Mouse (Mus musculus): ENCODE measurements around the gene Ccl2. TPM values are rescaled to one million over a fixed set of nuclear protein-coding genes. Genes with fewer than 3 reads are reported as not detected.
A peak's percentile ranks its signal among the peaks of the same experiment; 100 is the strongest.

The Ccl2 gene
- polyA plus RNA-seq, 1 experiment from 2014 or later, result 36.9 TPM

- no peak for ATAC-seq (ENCODE audit: insufficient read depth)
- no peak overlapping the region; the same call in 1 of the 2 replicates for H3K27ac ChIP-seq (ENCODE audit: low read depth)
Measured at GRCm38 (mm10) chr11:82034446-82034845, 925 bp upstream of the Ccl2 start.

GRCm38 (mm10) chr11:82035857-82036256 lies 486 bp downstream of the Ccl2 start:
- Histone ChIP-seq H3K9ac (no peak overlapping the region), H3K36me3 (ENCODE audit: insufficient read depth) (no peaks in the 10 kb centered on the region), H3K27ac (ENCODE audit: low read depth) (peak overlapping the region; percentile 46; the same call in 1 of the 2 replicates), H3K9me3 (ENCODE audit: low read depth, low read length) (no peaks in the 10 kb centered on the region), H3K27me3 (ENCODE audit: insufficient read depth, low read length) (no peaks in the 10 kb centered on the region), H3K4me1 (ENCODE audit: insufficient read depth) (peaks cover 22% of the 10 kb centered on the region), H3K4me2 (peak overlapping the region; percentile 40; the same call in 1 of the 2 replicates), H3K4me3 (ENCODE audit: low read depth, low read length) (no peak overlapping the region)
- no peak for ATAC-seq (ENCODE audit: insufficient read depth)
- TF ChIP-seq CTCF (IDR thresholded peaks at IDR 0.05; ENCODE audit: low read depth), result no peak
- 84% methylated on average over 2 of the region's 2 CpGs for WGBS
- no peak for DNase-seq

More at GRCm38 (mm10) chr11:82034446-82034845, 925 bp upstream of the Ccl2 start:
- WGBS, result 76% methylated on average over 7 of the region's 7 CpGs
- Histone ChIP-seq H3K9me3 (ENCODE audit: low read depth, low read length) (no peaks in the 10 kb centered on the region), H3K36me3 (ENCODE audit: insufficient read depth) (no peaks in the 10 kb centered on the region), H3K4me2 (no peak overlapping the region), H3K27me3 (ENCODE audit: insufficient read depth, low read length) (no peaks in the 10 kb centered on the region), H3K4me1 (ENCODE audit: insufficient read depth) (peaks cover 22% of the 10 kb centered on the region), H3K9ac (no peak overlapping the region), H3K4me3 (ENCODE audit: low read depth, low read length) (no peak overlapping the region)
- no peak for TF ChIP-seq CTCF (IDR thresholded peaks at IDR 0.05; ENCODE audit: low read depth)
- no peak for DNase-seq

- no peaks in the 10 kb centered on the region for H3K27me3 ChIP-seq (ENCODE audit: insufficient read depth, low read length)
- no peak within 1 kb of the TSS for H3K4me2 ChIP-seq
- DNase-seq (peak; percentile 71), ATAC-seq (ENCODE audit: insufficient read depth) (peak; percentile 54; the same call in 1 of the 2 replicates)
- H3K4me3 ChIP-seq (ENCODE audit: low read depth, low read length), result no peak within 1 kb of the TSS
- H3K9me3 ChIP-seq (ENCODE audit: low read depth, low read length), result no peaks in the 10 kb centered on the region
- H3K9ac ChIP-seq, result no peak within 1 kb of the TSS
- H3K36me3 ChIP-seq (ENCODE audit: insufficient read depth), result no peaks in the 10 kb centered on the region
- no peak within 1 kb of the TSS for H3K27ac ChIP-seq (ENCODE audit: low read depth)
- H3K4me1 ChIP-seq (ENCODE audit: insufficient read depth), result peaks cover 5% of the 10 kb centered on the region; the same call in 1 of the 2 replicates
- 15% methylated on average over 2 of the region's 2 CpGs for WGBS
- TF ChIP-seq CTCF (IDR thresholded peaks at IDR 0.05; ENCODE audit: low read depth), result peak; percentile 39
Measured at GRCm38 (mm10) chr11:82038535-82038934, 3.2 kb downstream of the Ccl2 start, which contains the start of gene Gm17268. TSS of gene Gm17268 (minus strand) at chr11:82038562.

DNA sequence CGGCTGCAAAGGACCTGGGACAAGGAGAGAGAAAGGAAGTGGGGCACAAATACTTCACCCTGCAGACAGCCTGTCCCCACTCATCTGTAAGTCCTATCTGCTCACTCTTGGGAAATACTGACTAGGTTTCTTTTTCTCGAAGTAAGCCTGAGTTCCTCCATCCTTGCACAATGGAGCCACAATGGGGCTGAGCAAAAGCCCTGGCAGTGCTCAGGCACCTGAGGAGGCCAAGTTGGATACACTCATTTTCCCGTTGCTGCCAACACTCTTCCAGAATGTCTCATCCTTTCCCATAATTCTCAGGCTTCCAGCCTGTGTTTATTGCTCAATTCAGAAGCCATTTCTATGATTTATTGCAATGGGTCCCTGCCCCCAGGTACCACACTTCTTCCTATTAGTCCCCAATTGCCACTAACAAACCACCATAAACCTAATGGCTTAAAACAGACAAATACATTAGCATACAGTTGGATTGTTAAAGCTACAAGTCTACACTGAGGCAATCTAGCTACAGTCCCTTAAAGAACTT lies 3.8 kb downstream of the Ccl2 start:
- Histone ChIP-seq H3K9ac (no peak overlapping the region), H3K9me3 (ENCODE audit: low read depth, low read length) (no peaks in the 10 kb centered on the region), H3K36me3 (ENCODE audit: insufficient read depth) (no peaks in the 10 kb centered on the region), H3K4me2 (no peak overlapping the region), H3K27ac (ENCODE audit: low read depth) (no peak overlapping the region), H3K4me3 (ENCODE audit: low read depth, low read length) (no peak overlapping the region), H3K4me1 (ENCODE audit: insufficient read depth) (0 out of 2 replicates have a peak, but pooled peaks cover 4% of the 10 kb centered on the region), H3K27me3 (ENCODE audit: insufficient read depth, low read length) (no peaks in the 10 kb centered on the region)
- DNase-seq (no peak), ATAC-seq (ENCODE audit: insufficient read depth) (no peak)
- no peak for TF ChIP-seq CTCF (IDR thresholded peaks at IDR 0.05; ENCODE audit: low read depth)
- WGBS, result 52% methylated on average over 3 of the region's 3 CpGs

DNA sequence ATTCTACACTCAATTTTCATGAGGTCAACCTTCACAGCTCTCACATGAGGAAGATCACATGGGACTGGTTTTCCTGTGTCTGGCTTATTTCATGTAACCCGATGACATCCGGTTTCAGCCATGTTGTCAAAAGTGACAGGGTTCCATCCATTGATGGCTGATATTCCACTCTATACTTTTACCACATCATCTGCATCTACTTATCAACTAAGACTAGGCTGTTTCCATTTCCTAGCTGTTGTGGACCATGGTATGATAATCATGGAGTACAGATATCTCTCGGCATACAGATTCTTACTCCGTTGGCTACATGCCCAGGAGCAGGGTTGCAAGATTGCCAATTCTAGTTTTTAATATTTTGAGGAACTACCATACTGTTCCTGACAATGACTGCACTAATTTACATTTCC lies 6.3 kb downstream of the Ccl2 start:
- TF ChIP-seq CTCF (IDR thresholded peaks at IDR 0.05; ENCODE audit: low read depth), result no peak
- 64% methylated on average over 4 of the region's 4 CpGs for WGBS
- Histone ChIP-seq H3K27ac (ENCODE audit: low read depth) (no peak overlapping the region), H3K9ac (no peak overlapping the region), H3K4me1 (ENCODE audit: insufficient read depth) (0 out of 2 replicates have a peak, but pooled peaks cover 4% of the 10 kb centered on the region), H3K27me3 (ENCODE audit: insufficient read depth, low read length) (no peaks in the 10 kb centered on the region), H3K4me2 (no peak overlapping the region), H3K4me3 (ENCODE audit: low read depth, low read length) (no peak overlapping the region), H3K9me3 (ENCODE audit: low read depth, low read length) (no peaks in the 10 kb centered on the region), H3K36me3 (ENCODE audit: insufficient read depth) (no peaks in the 10 kb centered on the region)
- ATAC-seq (ENCODE audit: insufficient read depth), result no peak
- peak; percentile 85 for DNase-seq

GRCm38 (mm10) chr11:82045471-82045870 lies 10.1 kb downstream of the Ccl2 start, which contains the start of gene Ccl7:
TSS of gene Ccl7 (plus strand) at chr11:82045712.
- Histone ChIP-seq H3K9ac (no peak within 1 kb of the TSS), H3K27me3 (ENCODE audit: insufficient read depth, low read length) (no peaks in the 10 kb centered on the region), H3K4me1 (ENCODE audit: insufficient read depth) (no peaks in the 10 kb centered on the region), H3K4me3 (ENCODE audit: low read depth, low read length) (no peak within 1 kb of the TSS), H3K4me2 (no peak within 1 kb of the TSS; the same call in 1 of the 2 replicates), H3K27ac (ENCODE audit: low read depth) (0 out of 2 replicates have a peak within 1 kb of the TSS, but pooled peaks have one; percentile 40), H3K36me3 (ENCODE audit: insufficient read depth) (no peaks in the 10 kb centered on the region), H3K9me3 (ENCODE audit: low read depth, low read length) (no peaks in the 10 kb centered on the region)
- TF ChIP-seq CTCF (IDR thresholded peaks at IDR 0.05; ENCODE audit: low read depth), result no peak
- peak; percentile 61 for DNase-seq
- 61% methylated on average over 3 of the region's 3 CpGs for WGBS
- ATAC-seq (ENCODE audit: insufficient read depth), result peak; percentile 54; the same call in 1 of the 2 replicates

- Histone ChIP-seq H3K4me1 (ENCODE audit: insufficient read depth) (no peaks in the 10 kb centered on the region), H3K36me3 (ENCODE audit: insufficient read depth) (no peaks in the 10 kb centered on the region), H3K27ac (ENCODE audit: low read depth) (no peak overlapping the region), H3K4me2 (no peak overlapping the region), H3K9me3 (ENCODE audit: low read depth, low read length) (no peaks in the 10 kb centered on the region), H3K27me3 (ENCODE audit: insufficient read depth, low read length) (no peaks in the 10 kb centered on the region), H3K4me3 (ENCODE audit: low read depth, low read length) (no peak overlapping the region), H3K9ac (no peak overlapping the region)
- 35% methylated on average over 6 of the region's 6 CpGs for WGBS
- TF ChIP-seq CTCF (IDR thresholded peaks at IDR 0.05; ENCODE audit: low read depth), result peak; percentile 76
- DNase-seq (peak; percentile 81), ATAC-seq (ENCODE audit: insufficient read depth) (peak; percentile 47; the same call in 1 of the 2 replicates)
Measured at GRCm38 (mm10) chr11:82047746-82048415, 12.5 kb downstream of the Ccl2 start.
